Mouse (Mus musculus): ENCODE results near the gene Bfsp2.
"Not testable (repeated sequence)": the region's sequence is repeated elsewhere in the genome, so short reads cannot be mapped to it uniquely, and the experiment has no call there.

Gene Bfsp2

GRCm38 (mm10) chr9:103430431-103431220 lies 49.6 kb downstream of the Bfsp2 start:
- DNase-seq (ENCODE audit: low spot score), result no peak

GRCm38 (mm10) chr9:103426425-103426824 lies 53.8 kb downstream of the Bfsp2 start:
- DNase-seq (ENCODE audit: low spot score), result no peak

GRCm38 (mm10) chr9:103424869-103425268 lies 55.4 kb downstream of the Bfsp2 start:
- DNase-seq (ENCODE audit: low spot score), result no peak

- DNase-seq (ENCODE audit: low spot score), result no peak
These were observed 56.3 kb downstream of the Bfsp2 start for GRCm38 (mm10) chr9:103423951-103424350.

GRCm38 (mm10) chr9:103423384-103423783 lies 56.8 kb downstream of the Bfsp2 start:
- DNase-seq (ENCODE audit: low spot score), result no peak

- no peak for DNase-seq (ENCODE audit: low spot score)
These were observed 57.4 kb downstream of the Bfsp2 start for GRCm38 (mm10) chr9:103422847-103423246.

- no peak for DNase-seq (ENCODE audit: low spot score)
These were observed 59.4 kb downstream of the Bfsp2 start for GRCm38 (mm10) chr9:103420844-103421243.

GRCm38 (mm10) chr9:103418786-103419185 lies 61.4 kb downstream of the Bfsp2 start:
- no peak for DNase-seq (ENCODE audit: low spot score)

- DNase-seq (ENCODE audit: low spot score), result not testable (repeated sequence)
These were observed 62.0 kb downstream of the Bfsp2 start for GRCm38 (mm10) chr9:103418267-103418666.

GRCm38 (mm10) chr9:103413457-103413856 lies 66.8 kb downstream of the Bfsp2 start:
- no peak for DNase-seq (ENCODE audit: low spot score)

GRCm38 (mm10) chr9:103409119-103409518 lies 71.1 kb downstream of the Bfsp2 start:
- DNase-seq (ENCODE audit: low spot score), result no peak

GRCm38 (mm10) chr9:103408136-103408777 lies 72.0 kb downstream of the Bfsp2 start:
- DNase-seq (ENCODE audit: low spot score), result no peak

- DNase-seq (ENCODE audit: low spot score), result no peak
These were observed 76.8 kb downstream of the Bfsp2 start for GRCm38 (mm10) chr9:103403331-103403973.

- DNase-seq (ENCODE audit: low spot score), result no peak
These were observed 81.6 kb downstream of the Bfsp2 start for GRCm38 (mm10) chr9:103398509-103399157.

- DNase-seq (ENCODE audit: low spot score), result no peak
These were observed 87.0 kb downstream of the Bfsp2 start for GRCm38 (mm10) chr9:103393256-103393655.

GRCm38 (mm10) chr9:103391796-103392372 lies 88.3 kb downstream of the Bfsp2 start:
- DNase-seq (ENCODE audit: low spot score), result no peak

- no peak for DNase-seq (ENCODE audit: low spot score)
These were observed 91.0 kb downstream of the Bfsp2 start for GRCm38 (mm10) chr9:103389261-103389660.

GRCm38 (mm10) chr9:103387011-103387653 lies 93.1 kb downstream of the Bfsp2 start:
- DNase-seq (ENCODE audit: low spot score), result no peak

GRCm38 (mm10) chr9:103386573-103386972 lies 93.6 kb downstream of the Bfsp2 start:
- no peak for DNase-seq (ENCODE audit: low spot score)

- DNase-seq (ENCODE audit: low spot score), result no peak
These were observed 94.6 kb downstream of the Bfsp2 start for GRCm38 (mm10) chr9:103385600-103385999.

GRCm38 (mm10) chr9:103384141-103384796 lies 96.0 kb downstream of the Bfsp2 start:
- DNase-seq (ENCODE audit: low spot score), result no peak
